Mouse (Mus musculus): ENCODE measurements at regions not wholly inside any gene's neighbourhood (a gene's known extent, or its start where the extent isn't known, plus 50 kb on each side); places are given as distances from the start of the nearest gene placed in this dataset.

DNA sequence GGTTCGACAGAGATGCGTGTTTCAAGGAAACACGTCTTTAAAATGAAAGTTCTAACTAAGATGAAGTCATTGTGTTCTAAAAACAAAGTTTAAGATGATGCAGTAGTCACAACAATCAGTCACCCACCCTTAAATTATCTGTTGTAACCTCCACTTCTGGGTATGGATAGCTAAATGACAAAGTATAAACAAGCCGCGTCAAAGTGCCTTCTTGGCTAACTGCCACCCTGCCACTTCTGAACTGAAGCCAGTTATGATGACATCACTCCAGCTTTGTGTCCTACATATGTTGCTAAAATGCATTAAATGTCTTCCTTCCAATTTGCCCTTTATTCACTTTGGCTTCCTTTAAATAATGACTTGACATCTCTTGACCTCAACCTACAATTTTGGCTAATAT lies 165.8 kb upstream of the Cxadr start:
- TF ChIP-seq MYC (IDR thresholded peaks at IDR 0.05; ENCODE audit: low read depth, low read length) (no peak), POLR2A (IDR thresholded peaks at IDR 0.05; ENCODE audit: control insufficient read depth in 1 of 2, insufficient read depth in 1 of 2, low read depth in 1 of 2, low read length in 2 of 2, poor library complexity in 1 of 2) (no peak), ZKSCAN1 (IDR thresholded peaks at IDR 0.05; ENCODE audit: low read depth, low read length) (no peak)
